Mouse (Mus musculus) cerebellum, adult 2 months (tissue): Measurements from ENCODE around the gene Cep72.

Experiments used
- CTCF ChIP-seq: fragments of 200-500 bp; IDR thresholded peaks from 2 replicates; pipeline ENCODE4 v1.5.1; 2011; ENCODE audit warnings: low read depth, mild to moderate bottlenecking, control low read depth, low read length, moderate library complexity, borderline replicate concordance; ENCODE audit not compliant: insufficient read depth
- POLR2A ChIP-seq: fragments of 200-500 bp; IDR thresholded peaks from 2 replicates; pipeline ENCODE4 v1.6.1; 2011; ENCODE audit warnings: low read length, control low read depth, borderline replicate concordance; ENCODE audit not compliant: insufficient read depth

DNA sequence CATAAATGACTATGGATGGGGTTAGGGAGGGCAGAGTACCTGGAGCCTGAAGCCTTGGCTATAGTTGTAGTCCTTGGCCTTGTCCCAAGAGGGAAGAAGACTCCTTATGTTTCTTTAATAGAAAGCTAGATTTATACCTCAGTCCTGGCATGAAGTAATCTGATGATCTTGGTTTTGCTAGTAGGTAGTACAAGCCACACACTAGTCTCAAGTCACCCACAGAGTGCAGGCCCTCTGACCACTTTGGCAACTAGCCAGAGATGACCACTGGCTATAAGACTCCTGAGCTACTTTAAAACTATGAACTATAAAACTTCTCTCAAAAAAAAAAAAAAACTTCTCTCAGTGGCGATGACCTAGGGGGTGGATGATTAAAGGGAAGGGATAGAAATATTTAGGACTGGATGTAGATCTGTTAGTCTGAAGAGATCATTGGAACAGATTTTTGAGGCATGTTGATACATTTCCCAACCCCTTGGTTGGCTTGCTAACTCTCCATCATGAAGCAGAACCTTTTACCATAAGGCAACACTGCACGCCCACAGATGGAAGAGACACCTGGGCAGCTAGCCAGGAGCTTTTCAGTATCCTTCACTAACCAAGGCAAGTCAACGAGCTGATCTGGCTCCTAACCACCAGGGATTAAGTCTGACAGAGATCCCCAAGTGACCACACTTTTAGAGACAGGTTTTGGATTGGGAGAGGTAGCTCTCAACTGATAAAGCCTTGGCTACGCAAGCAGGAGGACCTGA is 40.9 kb upstream of the Cep72 start:
- no peak for TF ChIP-seq CTCF
- no peak for TF ChIP-seq POLR2A
